11 mouse cellular contexts compared by ENCODE assay signal in genomic region chr15:10814709-10815108, GRCm38 (mm10).
DNase-seq lines count a peak whose midpoint lies in the region; ATAC-seq lines count a peak whose summit lies in the region.
"Had no signal": no experiment of that assay in that cellular context is flagged by ENCODE, and none has a peak within 500 bp of the region (broad histone marks: within the 10 kb centered on the region; RNA-seq: fewer than 3 reads in every experiment).

No protein-coding gene starts in this region.

- no peak overlapping the region for H3K9ac ChIP-seq in heart, embryonic 14.5 days (ENCODE audit: low read length)
- H3K9ac ChIP-seq: forebrain, postnatal 0 days had no signal

- no peaks in the 10 kb centered on the region for H3K27me3 ChIP-seq in heart, embryonic 14.5 days (ENCODE audit: control insufficient read depth, insufficient read depth, low read length)

- peak; percentile 60 for ATAC-seq in heart, embryonic 14.5 days (ENCODE audit: insufficient number of reproducible peaks, insufficient read depth, low FRiP score, low read depth)
- ATAC-seq: forebrain, postnatal 0 days had no signal

- WGBS in heart, embryonic 14.5 days = 34% methylated on average over 7 of the region's 7 CpGs

- peaks cover 3% of the 10 kb centered on the region; the same call in 1 of the 2 replicates for H3K9me3 ChIP-seq in heart, embryonic 14.5 days (ENCODE audit: control insufficient read depth, low read length)

- H3K4me2 ChIP-seq in heart, embryonic 14.5 days (ENCODE audit: low read length) = peak overlapping the region; percentile 18; the same call in 1 of the 2 replicates

- H3K36me3 ChIP-seq in heart, embryonic 14.5 days (ENCODE audit: control insufficient read depth, insufficient read depth, low read length) = no peaks in the 10 kb centered on the region

- H3K4me3 ChIP-seq in heart, embryonic 14.5 days (ENCODE audit: control insufficient read depth in 1 of 2, insufficient read depth in 1 of 2, low read depth in 1 of 2, low read length in 2 of 2) = no peak overlapping the region

- H3K4me1 ChIP-seq in heart, embryonic 14.5 days (ENCODE audit: control insufficient read depth in 2 of 2, insufficient read depth in 2 of 2, low read length in 2 of 2) = peaks cover 12 to 13% of the 10 kb centered on the region in 2 experiments

- peak overlapping the region in 1 of 2 experiments; percentile 66; a peak in 2 of 4 replicates for H3K27ac ChIP-seq in heart, embryonic 14.5 days (replicated peaks in 1 of 2; ENCODE audit: control insufficient read depth in 1 of 2, insufficient read depth in 1 of 2, low read depth in 2 of 2, low read length in 2 of 2)

- peak; percentile 14 for DNase-seq in embryo, embryonic 10 days (ENCODE audit: low spot score)
- DNase-seq in embryo, embryonic 9.5 days (ENCODE audit: extremely low spot score) = no peak
- peak; percentile 1 for DNase-seq in urinary bladder, postnatal 25 days (ENCODE audit: low spot score)
- no peak for DNase-seq in urinary bladder, postnatal 10 days (ENCODE audit: low spot score)
- DNase-seq in ovary, postnatal 14 days (ENCODE audit: low spot score) = no peak
- no peak for DNase-seq in thymus, postnatal 36 days
- no peak for DNase-seq in layer of hippocampus, postnatal 10 days (ENCODE audit: low spot score in 2 of 2)
- DNase-seq: cerebellum, adult 11-12 months; forebrain, postnatal 0 days; retina, postnatal 1 day had no signal

Comparison
In these comparisons a context has a peak if more than half of its experiments do, and no peak if none do; other contexts are left out.
1. DNase-seq: peak in embryo, embryonic 10 days (single experiment) and urinary bladder, postnatal 25 days (single experiment); none in embryo, embryonic 9.5 days (single experiment), urinary bladder, postnatal 10 days (single experiment), ovary, postnatal 14 days (single experiment), thymus, postnatal 36 days (0 of 2) and layer of hippocampus, postnatal 10 days (0 of 2).